Mouse (Mus musculus): Measurements from ENCODE around the gene Slc25a39.
A peak's percentile ranks its signal among the peaks of the same experiment; 100 is the strongest.
"Not testable (repeated sequence)": the region's sequence is repeated elsewhere in the genome, so short reads cannot be mapped to it uniquely, and the experiment has no call there.

Gene Slc25a39

GRCm38 (mm10) chr11:102410345-102410744 lies 2.6 kb upstream of the Slc25a39 start:
- DNase-seq = not testable (repeated sequence)

GRCm38 (mm10) chr11:102409795-102410330 lies 2.1 kb upstream of the Slc25a39 start:
- no peak for DNase-seq

GRCm38 (mm10) chr11:102408888-102409794 lies 1.4 kb upstream of the Slc25a39 start:
- DNase-seq = no peak

GRCm38 (mm10) chr11:102408344-102408876 lies 664 bp upstream of the Slc25a39 start:
- DNase-seq = peak; percentile 96

- DNase-seq = peak; percentile 92
These were observed 579 bp downstream of the Slc25a39 start for GRCm38 (mm10) chr11:102406900-102407833.

GRCm38 (mm10) chr11:102406401-102406800 lies 1.3 kb downstream of the Slc25a39 start:
- no peak for DNase-seq

- peak; percentile 6 for DNase-seq
These were observed 2.0 kb downstream of the Slc25a39 start for GRCm38 (mm10) chr11:102405544-102406285.

- DNase-seq = no peak
These were observed 3.4 kb downstream of the Slc25a39 start for GRCm38 (mm10) chr11:102404161-102405010.

GRCm38 (mm10) chr11:102403657-102404056 lies 4.1 kb downstream of the Slc25a39 start:
- peak; percentile 9 for DNase-seq

- DNase-seq = peak; percentile 8
These were observed 5.7 kb downstream of the Slc25a39 start for GRCm38 (mm10) chr11:102401898-102402500.

- DNase-seq = peak; percentile 7
These were observed 7.1 kb downstream of the Slc25a39 start for GRCm38 (mm10) chr11:102400513-102401084.

- DNase-seq = peak; percentile 45
These were observed 8.1 kb downstream of the Slc25a39 start for GRCm38 (mm10) chr11:102399610-102400072.

- DNase-seq = peak; percentile 5
These were observed 8.6 kb downstream of the Slc25a39 start for GRCm38 (mm10) chr11:102399107-102399506.

- DNase-seq = peak; percentile 5
These were observed 9.5 kb downstream of the Slc25a39 start for GRCm38 (mm10) chr11:102398007-102398825.

- peak; percentile 58 for DNase-seq
These were observed 11.0 kb downstream of the Slc25a39 start for GRCm38 (mm10) chr11:102396671-102397141.

GRCm38 (mm10) chr11:102396263-102396662 lies 11.5 kb downstream of the Slc25a39 start:
- no peak for DNase-seq

GRCm38 (mm10) chr11:102395250-102395649 lies 12.5 kb downstream of the Slc25a39 start:
- DNase-seq = peak; percentile 26

- peak; percentile 14 for DNase-seq
These were observed 13.2 kb downstream of the Slc25a39 start for GRCm38 (mm10) chr11:102394421-102395124.
